Mouse (Mus musculus): ENCODE results near the gene Fam161a. TPM values are rescaled to one million over a fixed set of nuclear protein-coding genes. Genes with fewer than 3 reads are reported as not detected.
A peak's percentile ranks its signal among the peaks of the same experiment; 100 is the strongest.

The Fam161a gene
- polyA plus RNA-seq, 1 experiment from 2014 or later = 3.0 TPM

DNA sequence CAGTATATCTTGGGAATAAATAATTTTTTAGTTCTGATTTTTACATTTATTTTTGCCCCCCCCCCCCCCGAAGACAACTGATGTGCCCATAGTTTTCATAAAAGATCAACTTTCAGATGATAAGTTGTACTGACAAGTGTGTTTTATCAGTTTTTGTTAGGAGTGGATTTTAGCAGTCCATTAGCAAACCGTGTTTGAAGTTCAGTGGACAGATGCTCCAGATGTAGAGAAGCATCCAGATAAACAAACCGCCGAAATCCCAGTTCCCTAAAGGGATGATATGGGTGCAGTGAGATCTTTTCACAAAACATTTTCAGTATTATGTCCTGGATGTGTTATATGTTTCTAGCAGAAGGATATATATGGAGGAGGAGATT, 1.5 kb downstream of the Fam161a start:
- ChIA-PET POLR2A (interaction anchor here (0.6 to 1.7 kb wide), 3 partner anchors 17 to 255 kb away, joined by 3 to 5 read pairs (median 4); partner anchors contain the start of gene Xpo1), CTCF (interaction anchor here (1.3 to 1.9 kb wide), 2 partner anchors 9 to 262 kb away, joined by 4 to 5 read pairs; no protein-coding TSS in a partner anchor)
- ATAC-seq (no peak), DNase-seq (ENCODE audit: low read depth, low spot score) (no peak)
- no peaks in the 10 kb centered on the region for H3K27me3 ChIP-seq
- TF ChIP-seq CTCF (IDR thresholded peaks at IDR 0.05) = no peak
- in situ Hi-C loops (cut with MboI; ENCODE audit: low pct_unique_long_range_greater_than_20kb) = loop anchor here (5.0 kb wide), 1 partner anchor 58 kb away; no protein-coding TSS in a partner anchor

DNA sequence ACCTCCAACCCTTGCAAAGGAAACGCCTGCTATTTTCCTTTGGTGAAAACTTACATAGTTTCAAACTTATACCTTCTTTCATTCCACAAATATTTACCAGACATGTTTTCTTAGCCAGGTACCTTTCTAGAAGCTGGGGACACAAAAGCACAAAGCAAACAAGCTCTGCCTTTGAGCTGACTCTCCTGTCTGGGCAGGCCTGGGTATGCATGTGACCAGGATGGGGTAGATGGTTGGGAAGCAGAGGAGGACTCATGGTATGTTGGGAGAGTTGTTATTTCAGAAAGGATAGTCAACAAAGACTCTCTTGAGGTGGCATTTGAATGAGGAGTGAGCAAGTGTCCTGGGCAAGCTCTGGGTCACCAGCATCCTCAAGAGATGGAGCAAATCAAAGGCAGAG, 5.8 kb downstream of the Fam161a start:
- ChIA-PET CTCF (interaction anchor here (1.2 kb wide), 1 partner anchor 12 kb away, joined by 3 read pairs; no protein-coding TSS in a partner anchor), POLR2A (no interaction called here)
- no peak for DNase-seq (ENCODE audit: low read depth, low spot score)
- in situ Hi-C loops (cut with MboI; ENCODE audit: low pct_unique_long_range_greater_than_20kb) = no loop called here
- no peak for TF ChIP-seq CTCF (IDR thresholded peaks at IDR 0.05)
- no peaks in the 10 kb centered on the region for H3K27me3 ChIP-seq
- no peak for ATAC-seq

DNA sequence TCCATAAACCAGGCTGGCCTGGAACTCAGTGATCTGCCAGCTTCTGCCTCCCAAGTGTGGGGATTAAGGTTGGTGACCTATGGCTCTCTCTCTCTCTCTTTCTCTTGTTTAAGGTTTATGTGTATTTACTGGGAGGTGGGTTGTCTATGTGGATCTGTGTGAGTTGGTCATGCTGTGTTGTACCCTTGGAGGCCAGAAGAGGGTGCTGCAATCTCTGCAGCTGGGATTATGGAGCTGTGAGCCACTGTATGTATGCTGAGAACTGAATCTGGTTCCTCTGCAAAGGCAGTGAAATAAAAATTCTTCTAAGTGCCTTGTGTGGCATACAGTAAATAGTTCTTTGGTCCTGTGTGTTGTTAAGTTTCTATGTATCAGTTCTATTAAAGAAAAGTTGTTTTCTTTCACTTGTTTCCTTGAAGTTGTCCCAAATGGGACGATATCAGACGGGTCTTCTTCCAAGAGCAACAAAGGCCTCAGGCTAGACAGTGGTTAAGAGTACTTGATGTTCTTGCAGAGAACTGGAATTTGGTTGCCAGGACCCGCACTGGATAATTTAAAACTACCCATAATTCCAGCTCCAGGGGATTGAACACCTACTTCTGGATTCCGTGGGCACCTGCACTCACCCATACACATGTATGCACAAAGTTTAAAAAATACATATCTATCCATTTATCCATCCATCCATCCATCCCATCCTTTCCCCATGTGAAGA, 6.4 kb downstream of the Fam161a start:
- DNase-seq (ENCODE audit: low read depth, low spot score) (no peak), ATAC-seq (no peak)
- ChIA-PET CTCF (interaction anchor here (1.1 to 1.2 kb wide), 2 partner anchors 9 to 11 kb away, joined by 3 to 4 read pairs; no protein-coding TSS in a partner anchor), POLR2A (no interaction called here)
- H3K27me3 ChIP-seq = no peaks in the 10 kb centered on the region
- in situ Hi-C loops (cut with MboI; ENCODE audit: low pct_unique_long_range_greater_than_20kb) = no loop called here
- TF ChIP-seq CTCF (IDR thresholded peaks at IDR 0.05) = peak; percentile 59

DNA sequence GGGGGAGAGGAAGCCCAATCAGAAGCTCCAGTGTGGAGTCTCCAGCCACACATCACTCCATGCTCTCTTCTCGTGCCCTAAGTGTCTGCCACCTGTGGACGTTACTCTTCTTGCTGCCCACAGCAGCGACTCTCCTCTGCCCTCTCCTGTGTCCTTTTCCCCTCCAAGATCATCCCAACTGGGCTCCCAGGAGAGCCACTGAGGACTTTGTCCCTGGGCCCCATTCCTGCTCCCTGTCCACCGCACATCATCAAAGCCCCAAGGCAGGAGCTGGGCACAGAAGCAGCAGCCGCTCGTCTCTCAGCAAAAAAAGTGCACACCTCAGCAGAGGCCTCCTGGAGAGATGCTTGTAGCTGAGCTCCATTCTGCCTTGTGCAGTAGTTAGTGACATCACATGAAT, 7.7 kb downstream of the Fam161a start:
- ATAC-seq (no peak), DNase-seq (ENCODE audit: low read depth, low spot score) (no peak)
- in situ Hi-C loops (cut with MboI; ENCODE audit: low pct_unique_long_range_greater_than_20kb) = no loop called here
- ChIA-PET CTCF (no interaction called here), POLR2A (interaction anchor here (0.7 kb wide), 1 partner anchor 130 kb away, joined by 3 read pairs; no protein-coding TSS in a partner anchor)
- H3K27me3 ChIP-seq = no peaks in the 10 kb centered on the region
- TF ChIP-seq CTCF (IDR thresholded peaks at IDR 0.05) = no peak

DNA sequence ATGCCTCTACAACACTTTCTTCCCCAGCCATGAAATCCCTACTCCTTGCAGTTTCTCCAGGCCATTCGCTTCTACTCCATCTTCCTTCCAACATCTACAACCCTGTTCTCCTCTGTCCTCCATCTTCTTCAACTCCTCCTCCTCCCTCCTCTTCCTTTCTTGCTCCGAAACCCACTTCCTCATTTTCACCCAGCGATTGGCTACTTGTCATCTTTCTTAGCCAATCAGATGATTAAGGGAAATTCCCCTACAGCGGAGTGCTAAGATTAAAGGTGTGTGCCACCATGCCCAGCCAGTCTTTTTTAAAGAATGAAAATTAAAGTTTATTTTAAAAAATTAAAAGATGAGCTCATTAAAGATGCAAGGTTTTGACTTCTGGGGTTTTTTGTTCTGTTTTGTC, 10.6 kb downstream of the Fam161a start:
- in situ Hi-C loops (cut with MboI; ENCODE audit: low pct_unique_long_range_greater_than_20kb) = no loop called here
- no peak for ATAC-seq
- CTCF ChIA-PET = interaction anchor here (1.2 kb wide), 1 partner anchor 10 kb away, joined by 5 read pairs; the partner anchor contains the start of gene Fam161a
- POLR2A ChIA-PET = no interaction called here
- DNase-seq (ENCODE audit: low read depth, low spot score) = no peak
- TF ChIP-seq CTCF (IDR thresholded peaks at IDR 0.05) = no peak
- H3K27me3 ChIP-seq = no peaks in the 10 kb centered on the region

DNA sequence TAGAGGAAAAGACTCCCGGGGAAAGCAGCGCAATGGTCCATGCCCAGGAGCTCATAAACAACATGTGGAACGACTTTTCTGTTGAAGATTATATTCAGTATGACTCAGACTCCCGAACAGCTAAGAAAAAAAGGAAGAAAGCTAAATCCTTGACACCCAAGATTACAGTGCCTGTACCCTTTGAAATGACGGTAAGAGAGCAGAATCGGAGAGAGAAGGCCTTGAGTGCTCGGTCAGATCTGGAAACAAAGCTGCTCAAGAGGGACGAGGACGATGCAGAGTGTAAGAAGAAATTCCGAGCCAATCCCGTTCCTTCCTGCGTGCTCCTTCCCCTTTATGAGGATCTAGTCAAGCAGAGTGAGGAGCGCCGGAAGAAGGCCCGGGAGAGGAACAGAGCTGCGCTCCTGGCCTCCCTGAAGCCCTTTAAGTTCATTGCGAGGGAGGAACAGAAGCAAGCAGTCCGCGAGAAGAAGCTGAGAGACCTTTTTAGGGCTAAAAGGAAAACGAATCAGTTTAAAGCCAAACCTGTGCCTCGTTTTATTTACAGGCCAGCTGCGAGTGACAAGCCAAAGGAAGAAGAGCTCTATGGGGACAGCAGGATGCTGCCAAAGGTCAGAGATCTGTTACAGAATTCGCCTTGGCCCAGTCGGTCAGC, 12.9 kb downstream of the Fam161a start:
- ChIA-PET POLR2A (no interaction called here), CTCF (no interaction called here)
- ATAC-seq = no peak
- no peaks in the 10 kb centered on the region for H3K27me3 ChIP-seq
- in situ Hi-C loops (cut with MboI; ENCODE audit: low pct_unique_long_range_greater_than_20kb) = no loop called here
- TF ChIP-seq CTCF (IDR thresholded peaks at IDR 0.05) = no peak
- no peak for DNase-seq (ENCODE audit: low read depth, low spot score)

DNA sequence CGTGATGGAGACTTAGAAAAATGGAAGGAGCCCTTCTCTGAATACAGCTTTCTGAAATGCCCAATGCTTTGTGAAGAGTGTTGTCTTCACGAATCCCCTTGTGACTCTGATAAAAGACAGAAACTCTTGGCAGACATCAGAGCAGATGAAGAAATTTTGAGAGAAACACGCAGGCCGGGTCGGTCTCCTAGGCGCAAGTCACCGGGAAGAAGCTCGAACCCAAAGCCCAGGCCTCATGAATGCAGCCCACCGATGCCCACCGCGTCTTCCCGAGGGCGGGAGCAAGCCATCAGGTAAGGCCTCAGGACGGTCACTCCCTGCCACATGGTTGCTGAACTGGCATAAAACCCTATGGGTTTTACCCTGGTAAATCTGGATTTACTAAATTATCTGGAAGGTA, 13.5 kb downstream of the Fam161a start:
- POLR2A ChIA-PET = no interaction called here
- ATAC-seq (no peak), DNase-seq (ENCODE audit: low read depth, low spot score) (no peak)
- in situ Hi-C loops (cut with MboI; ENCODE audit: low pct_unique_long_range_greater_than_20kb) = no loop called here
- no peak for TF ChIP-seq CTCF (IDR thresholded peaks at IDR 0.05)
- H3K27me3 ChIP-seq = no peaks in the 10 kb centered on the region
- CTCF ChIA-PET = no interaction called here

DNA sequence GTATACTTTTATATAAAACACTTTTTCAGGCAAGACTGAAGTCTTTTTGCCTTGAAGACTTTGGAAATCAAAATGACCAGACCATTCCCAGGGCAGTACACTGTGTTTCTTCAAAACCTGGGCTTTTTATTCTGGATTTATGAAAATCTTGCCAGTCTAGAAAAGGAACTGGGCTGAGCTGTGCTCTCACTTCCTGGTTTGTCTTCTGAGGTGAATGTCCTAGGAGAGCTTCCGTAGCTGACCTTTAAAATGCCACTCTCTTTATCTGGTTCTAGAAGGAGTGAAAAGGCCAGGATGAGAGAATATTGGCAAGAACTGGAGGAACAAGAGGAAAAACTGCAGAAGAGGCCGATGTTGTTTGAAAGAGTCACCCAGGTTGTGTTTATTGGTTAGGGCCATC, 15.8 kb downstream of the Fam161a start:
- ATAC-seq (no peak), DNase-seq (ENCODE audit: low read depth, low spot score) (no peak)
- TF ChIP-seq CTCF (IDR thresholded peaks at IDR 0.05) = no peak
- no peaks in the 10 kb centered on the region for H3K27me3 ChIP-seq
- ChIA-PET CTCF (interaction anchor here (1.3 kb wide), 1 partner anchor 9 kb away, joined by 4 read pairs; no protein-coding TSS in a partner anchor), POLR2A (no interaction called here)
- in situ Hi-C loops (cut with MboI; ENCODE audit: low pct_unique_long_range_greater_than_20kb) = no loop called here

DNA sequence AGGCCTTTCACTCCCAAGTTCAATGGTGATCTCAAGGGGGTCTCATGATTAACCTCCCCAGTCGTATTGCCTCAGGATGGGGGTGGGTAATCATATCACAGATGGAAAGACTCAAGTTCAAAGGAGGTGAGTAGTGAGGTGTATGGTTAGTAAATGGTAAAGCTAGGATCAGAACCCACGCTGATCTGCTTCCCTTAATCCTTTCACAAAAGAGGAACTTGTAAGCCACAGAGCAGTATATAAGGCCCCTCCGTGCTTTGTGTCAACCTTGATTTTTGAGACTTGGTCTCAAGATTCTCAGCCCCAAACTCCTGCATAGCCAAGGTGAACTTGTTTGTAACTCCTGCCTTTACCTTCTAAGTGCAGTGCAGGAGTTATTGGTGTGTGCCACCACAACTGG, 16.8 kb downstream of the Fam161a start:
- DNase-seq (ENCODE audit: low read depth, low spot score) (no peak), ATAC-seq (no peak)
- in situ Hi-C loops (cut with MboI; ENCODE audit: low pct_unique_long_range_greater_than_20kb) = no loop called here
- POLR2A ChIA-PET = interaction anchor here (1.0 kb wide), 1 partner anchor 17 kb away, joined by 3 read pairs; the partner anchor contains the start of gene Fam161a
- CTCF ChIA-PET = interaction anchor here (1.3 kb wide), 1 partner anchor 11 kb away, joined by 3 read pairs; no protein-coding TSS in a partner anchor
- TF ChIP-seq CTCF (IDR thresholded peaks at IDR 0.05) = no peak
- H3K27me3 ChIP-seq = no peaks in the 10 kb centered on the region

DNA sequence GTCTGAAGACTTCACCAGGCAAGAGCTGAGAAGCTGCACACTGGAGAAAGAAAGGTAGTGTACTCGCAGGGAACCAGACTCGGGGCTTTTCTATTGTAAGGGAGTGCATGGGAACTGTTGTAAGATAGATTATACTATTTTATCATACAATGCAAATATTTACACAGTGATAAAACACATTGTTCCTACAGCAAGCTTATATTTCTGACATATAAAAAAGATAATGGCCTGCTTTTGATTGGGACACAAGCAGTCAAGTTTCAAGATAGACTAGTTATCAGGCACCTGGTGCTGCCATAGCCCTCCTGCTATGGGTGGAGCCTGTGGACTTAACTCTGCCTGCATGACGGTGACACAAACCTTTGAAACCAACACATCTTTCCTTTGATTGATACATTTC, 21.6 kb downstream of the Fam161a start:
- CTCF ChIA-PET = no interaction called here
- TF ChIP-seq CTCF (IDR thresholded peaks at IDR 0.05) = no peak
- POLR2A ChIA-PET = no interaction called here
- DNase-seq (ENCODE audit: low read depth, low spot score) (no peak), ATAC-seq (no peak)
- in situ Hi-C loops (cut with MboI; ENCODE audit: low pct_unique_long_range_greater_than_20kb) = no loop called here
- no peaks in the 10 kb centered on the region for H3K27me3 ChIP-seq

DNA sequence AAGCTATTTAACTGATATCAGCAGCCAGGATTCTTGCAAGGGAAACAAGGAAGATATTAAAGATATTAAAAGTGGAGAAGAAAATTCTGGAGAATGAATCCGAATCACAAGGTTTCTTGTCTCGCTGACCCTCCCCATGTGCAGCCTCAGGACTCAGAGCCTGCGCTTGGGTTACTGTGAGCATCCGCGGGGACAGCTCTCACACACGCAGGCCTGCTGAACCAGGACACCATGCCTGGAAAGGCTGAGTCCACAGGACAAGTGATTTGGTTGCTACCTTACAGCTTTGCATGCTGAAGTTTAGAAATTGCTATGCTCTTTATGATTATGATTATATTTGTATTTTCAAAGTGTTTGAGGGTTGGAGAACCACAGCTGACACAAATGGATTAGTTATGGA, 22.1 kb downstream of the Fam161a start:
- TF ChIP-seq CTCF (IDR thresholded peaks at IDR 0.05) = no peak
- ChIA-PET CTCF (no interaction called here), POLR2A (no interaction called here)
- H3K27me3 ChIP-seq = no peaks in the 10 kb centered on the region
- ATAC-seq = no peak
- DNase-seq (ENCODE audit: low read depth, low spot score) = no peak
- in situ Hi-C loops (cut with MboI; ENCODE audit: low pct_unique_long_range_greater_than_20kb) = no loop called here

Data from Patski (cell line).